Mouse (Mus musculus) forebrain, embryonic 14.5 days (tissue): ENCODE data around the gene Pomc. TPM values are rescaled to one million over a fixed set of nuclear protein-coding genes. Genes with fewer than 3 reads are reported as not detected.
"Not testable (repeated sequence)": the region's sequence is repeated elsewhere in the genome, so short reads cannot be mapped to it uniquely, and the experiment has no call there.

Experiments
- ATAC-seq: fragments of 200-750 bp; cut with Nextera tagmentation; 2 replicates; pipeline ENCODE4 v1.8.0; 2017; ENCODE audit warnings: mild to moderate bottlenecking, moderate library complexity
- DNase-seq: peaks from one replicate; pipeline ENCODE4 v3.0.0-alpha.2; 2015; ENCODE audit warnings: low spot score
- H3K27ac ChIP-seq: fragments of 300-500 bp; sonication (generic); 2 replicates; pipeline ENCODE4 v1.5.1; 2014; ENCODE audit warnings: low read depth, mild to moderate bottlenecking, control low read depth, low read length, moderate library complexity
- H3K27me3 ChIP-seq: fragments of 300-500 bp; sonication (generic); replicated peaks from 2 replicates; pipeline ENCODE4 v1.6.1; 2014; ENCODE audit warnings: low read length, control low read depth, mixed read lengths; ENCODE audit not compliant: control insufficient read depth, insufficient read depth
- H3K36me3 ChIP-seq: fragments of 300-500 bp; sonication (generic); 2 replicates; pipeline ENCODE4 v1.6.1; 2014; ENCODE audit warnings: low read length, control low read depth; ENCODE audit not compliant: control insufficient read depth, insufficient read depth
- H3K4me1 ChIP-seq: fragments of 300-500 bp; sonication (generic); 2 replicates; pipeline ENCODE4 v1.6.1; 2014; ENCODE audit warnings: antibody characterized with exemption, low read length, control low read depth; ENCODE audit not compliant: control insufficient read depth, insufficient read depth
- H3K4me2 ChIP-seq: fragments of 300-500 bp; sonication (generic); 2 replicates; pipeline ENCODE4 v1.6.1; 2014; ENCODE audit warnings: mild to moderate bottlenecking, control low read depth, low read length
- H3K4me3 ChIP-seq: fragments of 300-500 bp; sonication (generic); 2 replicates; pipeline ENCODE4 v1.5.1; 2014; ENCODE audit warnings: low read depth, low read length, control low read depth
- H3K9ac ChIP-seq: fragments of 300-500 bp; sonication (generic); 2 replicates; pipeline ENCODE4 v1.6.1; 2014; ENCODE audit warnings: mild to moderate bottlenecking, low read length, control low read depth, moderate library complexity
- H3K9me3 ChIP-seq: fragments of 300-500 bp; sonication (generic); replicated peaks from 2 replicates; pipeline ENCODE4 v1.6.1; 2016; ENCODE audit warnings: low read length, control low read depth, mixed read lengths; ENCODE audit not compliant: control insufficient read depth
- WGBS: fragments of 180-500 bp; shearing (Covaris S2); extraction: QIAGEN DNeasy Blood & Tissue Kit; methylation state at CpG from one replicate; pipeline ENCODE4 v1.1.7; 2014; 5-methylcytosine and 5-hydroxymethylcytosine counted together
- polyA plus RNA-seq: library from polyadenylated mRNA; unstranded; fragments of >200 nt; fragmentation: Nextera tagmentation; extraction: Ambion mirVana; gene quantifications from 2 replicates; pipeline ENCODE4 v1.2.1, GENCODE M21; 2014

Pomc gene
- polyA plus RNA-seq, 1 experiment from 2014 or later = 12.9 TPM

GRCm38 (mm10) chr12:3918577-3918976, 36.2 kb upstream of the Pomc start:
- H3K4me1 ChIP-seq = no peaks in the 10 kb centered on the region
- no peak overlapping the region for H3K9ac ChIP-seq
- H3K4me3 ChIP-seq = no peak overlapping the region
- H3K4me2 ChIP-seq = no peak overlapping the region
- 74% methylated on average over 3 of the region's 3 CpGs for WGBS
- DNase-seq = no peak
- ATAC-seq = no peak
- no peaks in the 10 kb centered on the region for H3K9me3 ChIP-seq
- no peaks in the 10 kb centered on the region for H3K27me3 ChIP-seq
- peaks cover 9% of the 10 kb centered on the region; the same call in 1 of the 2 replicates for H3K36me3 ChIP-seq
- no peak overlapping the region for H3K27ac ChIP-seq

GRCm38 (mm10) chr12:3919423-3919822, 35.3 kb upstream of the Pomc start:
- no peak overlapping the region for H3K4me3 ChIP-seq
- H3K27ac ChIP-seq = no peak overlapping the region
- ATAC-seq = no peak
- DNase-seq = no peak
- WGBS = 89% methylated on average over 3 of the region's 3 CpGs
- H3K9ac ChIP-seq = no peak overlapping the region
- H3K4me1 ChIP-seq = no peaks in the 10 kb centered on the region
- H3K27me3 ChIP-seq = no peaks in the 10 kb centered on the region
- no peaks in the 10 kb centered on the region for H3K9me3 ChIP-seq
- no peak overlapping the region for H3K4me2 ChIP-seq
- peaks cover 6% of the 10 kb centered on the region; the same call in 1 of the 2 replicates for H3K36me3 ChIP-seq

- Histone ChIP-seq H3K4me2 (no peak overlapping the region), H3K4me3 (no peak overlapping the region), H3K27ac (no peak overlapping the region), H3K36me3 (no peaks in the 10 kb centered on the region), H3K27me3 (no peaks in the 10 kb centered on the region), H3K9ac (no peak overlapping the region), H3K4me1 (no peaks in the 10 kb centered on the region), H3K9me3 (no peaks in the 10 kb centered on the region)
- WGBS = 0% methylated on average over 1 of the region's 1 CpGs
- DNase-seq (peak; percentile 77), ATAC-seq (0 out of 2 replicates have a peak, but pooled peaks have one; percentile 29)
Observed at GRCm38 (mm10) chr12:3926127-3926526, 28.6 kb upstream of the Pomc start.

- ATAC-seq = no peak
- Histone ChIP-seq H3K4me2 (no peak overlapping the region), H3K9ac (no peak overlapping the region), H3K27ac (no peak overlapping the region), H3K36me3 (no peaks in the 10 kb centered on the region), H3K4me1 (no peaks in the 10 kb centered on the region), H3K27me3 (no peaks in the 10 kb centered on the region), H3K9me3 (no peaks in the 10 kb centered on the region), H3K4me3 (no peak overlapping the region)
- no peak for DNase-seq
- 84% methylated on average over 3 of the region's 3 CpGs for WGBS
Observed at GRCm38 (mm10) chr12:3928841-3929240, 25.9 kb upstream of the Pomc start.

- 87% methylated on average over 31 of the region's 47 CpGs for WGBS
- not testable (repeated sequence) for H3K27me3 ChIP-seq, H3K9ac ChIP-seq, H3K27ac ChIP-seq, H3K36me3 ChIP-seq, H3K4me3 ChIP-seq, H3K4me2 ChIP-seq, H3K9me3 ChIP-seq, H3K4me1 ChIP-seq
- peak; percentile 57; the same call in 1 of the 2 replicates for ATAC-seq
- peak; percentile 63 for DNase-seq
Observed at GRCm38 (mm10) chr12:3930090-3930865, 24.5 kb upstream of the Pomc start.

GRCm38 (mm10) chr12:3942026-3942425, 12.7 kb upstream of the Pomc start:
- no peak; the same call in 1 of the 2 replicates for ATAC-seq
- DNase-seq = no peak
- Histone ChIP-seq H3K4me1 (no peaks in the 10 kb centered on the region), H3K4me3 (no peak overlapping the region), H3K9ac (no peak overlapping the region), H3K27me3 (no peaks in the 10 kb centered on the region), H3K4me2 (no peak overlapping the region), H3K27ac (no peak overlapping the region), H3K9me3 (no peaks in the 10 kb centered on the region), H3K36me3 (no peaks in the 10 kb centered on the region)
- 4% methylated on average over 11 of the region's 11 CpGs for WGBS

GRCm38 (mm10) chr12:3944454-3945073, 10.2 kb upstream of the Pomc start:
- Histone ChIP-seq H3K9me3 (no peaks in the 10 kb centered on the region), H3K4me3 (no peak overlapping the region), H3K36me3 (no peaks in the 10 kb centered on the region), H3K9ac (no peak overlapping the region), H3K27ac (no peak overlapping the region), H3K4me1 (no peaks in the 10 kb centered on the region), H3K27me3 (no peaks in the 10 kb centered on the region), H3K4me2 (no peak overlapping the region)
- ATAC-seq = no peak
- DNase-seq = no peak
- 35% methylated on average over 4 of the region's 4 CpGs for WGBS

- Histone ChIP-seq H3K4me2 (no peak overlapping the region), H3K36me3 (no peaks in the 10 kb centered on the region), H3K9me3 (no peaks in the 10 kb centered on the region), H3K27ac (no peak overlapping the region), H3K4me1 (no peaks in the 10 kb centered on the region), H3K27me3 (no peaks in the 10 kb centered on the region), H3K9ac (no peak overlapping the region), H3K4me3 (no peak overlapping the region)
- 61% methylated on average over 6 of the region's 6 CpGs for WGBS
- no peak for DNase-seq
- no peak for ATAC-seq
Observed at GRCm38 (mm10) chr12:3947503-3947902, 7.2 kb upstream of the Pomc start.

- H3K27ac ChIP-seq = no peak overlapping the region
- 32% methylated on average over 10 of the region's 10 CpGs for WGBS
- H3K4me1 ChIP-seq = no peaks in the 10 kb centered on the region
- no peak overlapping the region for H3K9ac ChIP-seq
- H3K4me3 ChIP-seq = no peak overlapping the region
- ATAC-seq (no peak), DNase-seq (peak; percentile 32)
- no peak overlapping the region for H3K4me2 ChIP-seq
- H3K27me3 ChIP-seq = peaks cover 18% of the 10 kb centered on the region; the same call in 1 of the 2 replicates
- H3K9me3 ChIP-seq = no peaks in the 10 kb centered on the region
- no peaks in the 10 kb centered on the region for H3K36me3 ChIP-seq
Observed at GRCm38 (mm10) chr12:3955371-3955770, 620 bp downstream of the Pomc start.
